Mouse (Mus musculus) bone marrow macrophage, adult 2 months (primary cell): ENCODE measurements around the gene Rgma.

Experiments
- CTCF ChIP-seq: IDR thresholded peaks from 2 replicates; pipeline ENCODE4 v1.5.1; 2012; ENCODE audit warnings: low read depth, mild to moderate bottlenecking, low read length, moderate library complexity
- POLR2A ChIP-seq: IDR thresholded peaks from 2 replicates; pipeline ENCODE4 v1.6.1; 2012; ENCODE audit warnings: mild to moderate bottlenecking, low read depth, low read length, borderline replicate concordance

DNA sequence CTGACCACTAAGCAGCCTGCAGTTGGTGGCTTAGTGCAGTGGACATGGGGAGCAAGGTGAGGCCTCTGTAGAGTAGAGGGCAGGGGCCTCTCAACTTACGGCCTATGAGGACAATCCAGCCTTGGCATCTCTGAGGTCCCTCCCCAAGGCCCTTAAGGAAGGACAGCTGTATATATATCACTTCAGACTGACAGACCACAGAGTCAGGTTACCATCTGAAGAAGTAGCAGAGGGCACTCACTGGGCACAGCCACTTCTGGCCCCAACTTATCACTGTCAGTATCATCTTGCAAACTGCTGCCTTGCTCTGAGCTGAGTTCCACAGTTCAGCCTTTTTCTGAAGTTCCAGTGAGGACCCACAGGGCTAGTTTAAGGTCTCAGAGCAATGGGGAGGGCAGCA lies 27.4 kb downstream of the Rgma start:
- TF ChIP-seq CTCF (no peak), POLR2A (no peak)
